Mouse (Mus musculus) right cerebral cortex, postnatal 10 days (tissue): ENCODE data around the gene Irf7.

ENCODE experiments used
- DNase-seq, 2 experiments: peaks; one replicate each; pipeline ENCODE4 v3.0.0; 2021; ENCODE audit warnings: low spot score in 2 of 2

Gene Irf7

DNA sequence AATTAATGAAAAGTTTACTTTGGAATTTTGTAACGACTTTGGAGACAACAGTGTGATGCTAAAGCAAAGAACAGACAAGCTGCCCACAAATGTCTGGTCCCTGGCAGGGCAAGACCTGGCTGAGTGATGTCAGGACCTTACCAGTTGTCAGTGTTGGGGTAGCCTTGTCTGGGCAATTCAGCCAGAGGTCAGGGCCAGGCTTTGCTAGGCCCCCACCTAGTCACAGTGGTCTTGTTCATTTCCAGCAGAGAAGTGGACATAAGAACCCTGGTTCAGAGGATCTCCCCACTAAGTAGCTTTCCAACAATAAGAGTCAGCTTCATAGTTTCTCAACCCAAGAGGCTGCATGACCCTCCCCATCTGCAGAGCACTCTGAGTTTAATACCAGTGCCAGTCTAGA is 45.9 kb downstream of the Irf7 start:
- DNase-seq: no peak

GRCm38 (mm10) chr7:141219558-141220099 is 46.7 kb downstream of the Irf7 start:
- peak in 1 of 2 experiments; percentile 27 for DNase-seq

- DNase-seq: no peak
Measured at GRCm38 (mm10) chr7:141218557-141219133, 47.6 kb downstream of the Irf7 start.

DNA sequence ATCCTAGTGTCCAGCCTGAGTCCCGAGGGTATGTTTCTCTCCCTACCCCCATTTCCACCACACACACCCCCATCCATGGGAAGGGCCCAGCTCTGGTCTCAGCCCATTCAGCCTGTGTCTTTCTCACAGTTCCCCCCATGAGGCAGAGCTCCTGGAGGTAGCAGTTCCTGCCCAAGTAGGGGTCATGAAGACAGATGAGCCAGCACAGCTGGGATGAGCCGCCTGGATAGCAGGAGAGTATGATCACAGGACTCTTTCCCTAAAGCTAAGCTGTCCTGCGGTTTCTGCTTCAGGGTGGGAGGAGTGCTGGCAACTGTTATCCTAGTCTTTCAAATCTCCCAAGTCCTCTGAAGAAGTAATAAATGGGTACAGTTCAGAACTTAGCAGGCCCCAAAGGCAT is 48.1 kb downstream of the Irf7 start:
- DNase-seq: no peak

DNA sequence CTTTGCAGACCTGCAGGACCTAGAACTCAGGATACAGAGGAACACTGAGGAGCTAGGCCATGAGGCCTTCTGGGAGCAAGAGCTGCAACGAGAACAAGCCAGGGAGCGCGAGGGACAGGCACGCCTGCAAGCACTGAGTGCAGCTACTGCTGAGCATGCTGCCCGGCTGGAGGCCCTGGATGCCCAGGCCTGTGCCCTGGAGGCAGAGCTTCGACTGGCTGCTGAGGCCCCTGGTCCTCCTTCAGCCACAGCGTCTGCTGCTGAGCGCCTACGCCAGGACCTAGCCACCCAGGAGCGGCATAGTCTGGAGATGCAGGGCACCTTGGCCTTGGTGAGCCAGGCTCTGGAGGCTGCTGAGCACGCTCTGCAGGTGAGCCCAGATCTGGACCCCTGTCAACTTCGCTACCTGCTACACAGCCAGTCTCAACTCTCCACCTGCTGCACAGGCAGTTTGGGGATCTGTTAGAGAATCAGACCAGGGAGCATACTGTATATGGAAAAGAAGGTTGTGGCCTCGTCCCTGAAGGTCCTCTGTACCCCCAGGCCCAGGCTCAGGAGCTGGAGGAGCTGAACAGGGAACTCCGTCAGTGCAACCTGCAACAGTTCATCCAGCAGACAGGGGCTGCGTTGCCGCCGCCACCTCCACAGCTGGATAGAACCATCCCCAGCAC is 48.8 kb downstream of the Irf7 start:
- DNase-seq: no peak

- DNase-seq: peak in 1 of 2 experiments; percentile 30
Measured at GRCm38 (mm10) chr7:141216894-141217293, 49.4 kb downstream of the Irf7 start.

DNA sequence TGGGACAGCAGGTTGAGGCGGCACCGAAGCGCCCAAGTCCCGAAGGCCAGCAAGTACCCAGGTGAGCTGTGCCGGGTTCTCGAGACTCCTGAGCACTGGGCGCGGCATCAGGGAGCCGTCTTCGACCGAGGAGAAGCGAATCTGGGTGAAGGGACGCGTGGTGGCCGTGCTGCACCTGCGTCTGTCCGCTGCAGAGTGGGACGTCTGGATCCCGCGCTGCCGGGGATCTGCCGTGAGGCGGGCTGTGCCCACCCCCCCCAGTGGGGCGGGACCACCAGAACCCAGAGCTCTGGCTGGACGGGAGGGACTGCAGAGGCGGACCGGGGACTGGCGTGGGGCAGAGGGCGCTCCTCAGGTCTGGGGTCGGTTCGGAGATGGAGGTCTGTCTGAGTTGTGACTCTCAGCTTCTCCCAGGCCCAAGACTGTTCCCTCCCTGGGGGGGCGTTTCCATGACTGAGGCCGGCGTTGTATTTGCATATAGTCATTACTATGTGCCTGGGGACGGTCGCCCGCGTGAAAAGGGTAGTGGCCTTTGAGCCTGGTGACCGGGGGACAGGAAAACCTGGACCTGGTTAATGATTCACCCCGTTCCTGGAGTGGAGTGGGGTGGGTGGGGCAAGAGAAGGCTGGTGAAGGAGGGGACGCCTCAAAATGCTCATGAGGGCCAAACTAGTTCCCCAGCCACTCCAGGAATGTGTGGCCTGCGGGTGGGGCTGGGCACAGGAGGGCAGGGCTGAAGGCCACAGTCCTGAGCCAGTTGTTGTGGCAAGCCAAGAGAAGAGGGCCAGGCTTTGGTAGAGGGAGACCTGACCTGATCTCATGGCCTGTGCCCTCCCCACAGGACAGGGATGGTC is 50.2 kb downstream of the Irf7 start:
- peak in 1 of 2 experiments; percentile 36 for DNase-seq

GRCm38 (mm10) chr7:141215101-141215879 is 51.0 kb downstream of the Irf7 start, which contains the start of gene Rassf7:
Gene Rassf7, plus strand, starts transcription at chr7:141215860.
- DNase-seq: peak; percentile 89 to 92

- no peak for DNase-seq
Measured at GRCm38 (mm10) chr7:141214310-141214709, 52.0 kb downstream of the Irf7 start.

DNA sequence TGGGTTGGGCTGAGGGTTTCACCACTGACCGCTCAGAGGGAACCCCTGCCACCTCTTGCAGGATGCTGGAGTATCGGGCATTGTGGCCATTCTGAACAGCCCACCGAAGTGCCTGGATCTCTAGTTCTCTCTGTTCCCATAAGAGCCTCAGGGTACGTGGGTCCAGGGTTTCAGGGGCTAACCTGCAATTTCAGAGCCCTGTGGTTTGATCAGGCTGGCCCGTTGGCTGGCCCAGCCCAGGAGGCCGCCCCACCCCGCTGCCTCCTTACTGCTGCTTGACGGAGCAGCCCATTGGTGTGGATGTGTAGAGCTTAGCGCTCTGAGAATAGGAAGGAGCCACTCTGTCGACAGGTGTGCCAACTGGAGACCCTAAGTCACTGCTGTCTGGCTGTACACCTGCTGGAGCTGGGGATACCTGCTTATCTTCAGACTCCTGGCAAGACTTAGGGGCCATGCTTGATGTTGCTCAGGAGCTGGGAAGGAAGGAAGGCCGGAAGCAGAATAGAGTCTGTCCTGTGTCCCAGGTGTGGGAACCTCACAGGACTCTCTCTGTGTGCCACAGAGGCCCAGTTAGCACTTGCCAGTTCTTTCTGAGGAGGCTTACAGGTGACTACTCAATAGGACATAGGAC is 52.6 kb downstream of the Irf7 start, which contains the start of gene Lmntd2:
Gene Lmntd2 (minus strand): TSS at position 476 of the 631 bp plus-strand sequence.
- DNase-seq: no peak

- no peak for DNase-seq
Measured at GRCm38 (mm10) chr7:141213133-141213532, 53.1 kb downstream of the Irf7 start.
